Mouse (Mus musculus): ENCODE data around the gene Nlrp14. TPM values are rescaled to one million over a fixed set of nuclear protein-coding genes. Genes with fewer than 3 reads are reported as not detected.
"Not testable (repeated sequence)": the region's sequence is repeated elsewhere in the genome, so short reads cannot be mapped to it uniquely, and the experiment has no call there.

The Nlrp14 gene
- total RNA-seq (2021) = not detected

DNA sequence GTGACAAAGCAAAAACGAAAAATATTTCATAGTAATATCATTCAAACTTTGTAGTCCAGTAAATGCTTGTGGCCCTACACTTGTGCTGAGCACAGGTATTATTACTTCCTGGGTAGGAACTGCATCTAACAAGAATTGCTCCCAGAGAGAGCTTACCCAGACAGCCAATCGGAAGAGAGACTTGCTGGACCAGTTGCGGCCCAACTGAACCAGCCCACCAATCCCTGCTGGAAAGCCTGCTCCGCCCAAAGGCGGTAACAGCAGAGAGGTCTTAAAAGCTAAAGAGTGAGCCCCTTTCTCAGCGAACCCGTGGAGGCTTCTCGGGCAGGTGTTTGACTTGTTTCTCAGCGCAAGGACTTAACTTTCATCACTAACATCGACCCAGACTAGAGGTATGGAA, at the start of gene Nlrp14:
TSS of gene Nlrp14 (plus strand) at position 301 of the 400 bp plus-strand sequence.
- intact Hi-C loops (cut with DNase I) = no loop called here
- DNase-seq (ENCODE audit: low spot score) = no peak

DNA sequence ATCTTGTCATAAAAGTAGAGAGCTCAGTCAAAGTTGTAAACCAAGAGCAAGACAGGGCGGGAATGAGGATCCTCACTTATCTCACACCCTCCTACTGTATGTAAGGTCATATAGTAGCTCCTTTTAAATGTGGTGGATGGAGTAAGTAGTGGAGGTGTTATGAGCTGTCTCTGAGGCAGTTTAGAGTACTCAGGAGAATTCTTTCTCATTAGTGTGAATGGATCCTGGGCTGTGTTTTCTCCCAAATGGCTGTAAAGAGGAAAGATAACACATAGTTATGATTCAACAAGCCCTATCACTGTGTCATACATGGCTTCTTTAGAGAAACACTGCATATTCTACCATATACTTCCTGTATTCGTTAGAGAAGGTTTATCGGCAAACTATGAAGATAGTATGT, 35.8 kb upstream of the Nlrp14 start, which contains the start of gene Olfr715:
TSS of gene Olfr715 (minus strand) at position 101 of the 400 bp plus-strand sequence.
- DNase-seq (ENCODE audit: low spot score); intact Hi-C loops (cut with DNase I): not testable (repeated sequence)

DNA sequence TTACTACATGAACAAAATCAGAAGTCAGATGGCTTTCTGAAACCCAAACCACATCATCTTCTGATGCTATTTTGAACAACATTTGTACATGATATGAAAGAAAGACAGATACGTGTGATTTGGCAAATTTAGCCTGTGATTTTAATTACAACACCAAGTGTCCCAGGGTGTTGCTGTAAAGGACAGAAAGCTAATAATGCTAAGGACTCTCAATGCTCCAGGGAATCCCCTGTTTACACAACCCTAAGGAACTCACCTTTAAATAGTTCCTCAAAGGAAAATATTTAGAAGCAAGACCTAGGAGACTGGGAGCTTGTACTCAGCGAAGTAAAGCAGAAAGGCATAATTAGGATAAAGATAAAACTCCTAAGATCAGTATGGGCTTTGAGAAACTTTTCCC, 28.8 kb upstream of the Nlrp14 start, which contains the start of gene Olfr716:
TSS of gene Olfr716 (plus strand) at position 301 of the 400 bp plus-strand sequence.
- intact Hi-C loops (cut with DNase I); DNase-seq (ENCODE audit: low spot score): not testable (repeated sequence)

DNA sequence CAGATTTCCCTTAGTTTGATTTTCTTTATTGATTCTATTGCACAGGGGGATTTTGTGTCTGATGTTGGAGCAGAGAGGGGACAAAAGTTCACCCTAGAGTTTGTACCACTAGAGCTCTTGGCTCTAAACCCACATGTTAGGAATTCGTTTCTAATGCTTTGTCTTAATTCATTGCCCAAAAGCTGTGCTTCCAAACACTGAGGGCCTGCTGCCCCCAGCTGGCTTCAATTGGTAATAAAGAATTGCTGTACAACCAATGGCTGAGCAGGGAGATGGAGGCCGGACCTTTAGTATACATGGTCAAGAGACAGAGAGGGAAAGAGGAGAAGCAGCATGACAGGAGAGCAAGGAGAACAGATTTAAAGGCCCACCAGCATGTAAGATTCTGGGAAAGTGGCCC, 13.6 kb downstream of the Nlrp14 start:
- intact Hi-C loops (cut with DNase I) = no loop called here
- no peak for DNase-seq (ENCODE audit: low spot score)

DNA sequence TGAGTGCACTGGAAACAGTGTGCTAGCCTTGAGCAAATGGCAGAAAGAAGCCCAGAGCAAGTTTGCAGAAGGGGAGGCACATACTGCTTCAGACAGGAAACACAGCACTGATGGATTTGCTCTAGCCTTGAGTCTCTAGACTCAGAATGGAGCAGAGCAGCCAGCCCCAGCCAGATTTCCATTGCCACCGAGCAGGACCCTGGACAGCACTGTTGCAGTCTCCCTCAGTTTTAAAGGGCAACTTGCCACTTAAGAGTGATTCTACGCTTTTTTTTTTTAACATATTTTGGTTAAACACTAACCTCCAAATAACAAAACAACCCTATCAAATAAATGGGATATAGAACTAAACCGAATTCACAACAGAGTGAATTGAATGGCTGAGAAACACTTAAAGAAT, 35.0 kb downstream of the Nlrp14 start:
- DNase-seq (ENCODE audit: low spot score) = no peak
- intact Hi-C loops (cut with DNase I) = no loop called here

DNA sequence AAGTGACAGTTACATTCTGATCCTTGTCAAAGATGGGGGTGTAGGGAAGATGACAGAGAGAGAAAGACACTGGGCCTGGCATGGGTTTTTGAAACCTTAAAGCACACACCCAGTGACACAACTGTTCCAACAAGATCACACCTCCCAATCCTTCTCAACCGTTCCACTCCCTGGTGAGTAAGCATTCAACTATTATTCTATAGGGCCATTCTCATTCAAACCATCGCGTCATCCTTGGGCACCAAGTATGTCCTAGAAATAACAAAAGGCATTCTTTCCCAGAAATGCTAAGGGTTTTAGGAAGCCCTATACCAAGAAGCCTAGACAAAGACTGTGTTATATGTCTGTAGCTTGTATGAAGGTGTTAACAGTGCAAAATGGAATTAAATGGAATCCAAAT, 41.1 kb downstream of the Nlrp14 start:
- DNase-seq (ENCODE audit: low spot score) = no peak
- intact Hi-C loops (cut with DNase I) = no loop called here

DNA sequence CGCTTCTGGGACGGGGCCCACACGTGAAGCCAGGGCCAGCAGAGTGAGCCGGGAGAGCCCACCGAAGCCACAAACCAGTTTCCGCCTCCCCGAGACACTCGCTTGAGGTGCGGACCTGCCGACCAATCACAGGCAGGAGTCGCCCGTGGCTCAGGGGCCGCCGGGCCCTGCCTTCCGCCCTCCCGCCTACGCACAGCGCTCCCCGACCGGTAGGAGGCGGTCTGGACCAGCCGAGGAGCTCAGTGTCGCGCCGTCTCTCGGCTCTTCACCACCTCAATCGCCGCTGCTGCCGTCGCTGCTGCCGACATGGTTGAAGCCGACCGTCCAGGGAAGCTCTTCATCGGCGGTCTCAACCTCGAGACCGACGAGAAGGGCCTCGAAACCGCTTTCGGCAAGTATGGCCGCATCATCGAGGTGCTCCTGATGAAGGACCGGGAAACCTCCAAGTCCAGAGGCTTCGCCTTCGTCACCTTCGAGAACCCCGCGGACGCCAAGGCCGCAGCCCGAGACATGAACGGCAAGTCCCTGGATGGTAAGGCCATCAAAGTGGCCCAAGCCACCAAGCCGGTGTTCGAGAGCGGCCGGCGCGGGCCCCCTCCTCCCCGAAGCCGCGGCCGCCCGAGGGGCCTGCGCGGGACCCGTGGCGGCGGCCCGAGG, 42.5 kb downstream of the Nlrp14 start, which contains the start of gene Rbmxl2:
TSS of gene Rbmxl2 (plus strand) at position 242 of the 657 bp plus-strand sequence.
- DNase-seq (ENCODE audit: low spot score) = no peak
- intact Hi-C loops (cut with DNase I) = no loop called here

DNA sequence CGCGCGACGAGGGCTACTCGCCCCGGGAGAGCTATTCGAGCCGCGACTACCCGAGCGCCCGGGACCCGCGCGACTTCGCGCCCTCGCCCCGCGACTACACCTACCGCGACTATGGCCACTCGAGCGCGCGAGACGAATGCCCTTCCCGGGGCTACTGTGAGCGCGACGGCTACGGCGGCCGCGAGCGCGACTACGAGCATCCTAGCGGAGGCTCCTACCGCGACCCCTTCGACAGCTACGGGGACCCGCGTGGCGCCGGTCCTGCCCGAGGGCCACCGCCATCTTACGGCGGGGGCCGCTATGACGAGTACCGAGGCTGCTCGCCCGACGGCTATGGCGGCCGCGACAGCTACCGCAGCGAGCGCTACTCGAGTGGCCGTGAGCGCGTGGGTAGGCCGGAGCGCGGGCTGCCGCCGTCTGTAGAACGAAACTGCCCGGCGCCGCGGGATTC, 43.4 kb downstream of the Nlrp14 start:
- no peak for DNase-seq (ENCODE audit: low spot score)

DNA sequence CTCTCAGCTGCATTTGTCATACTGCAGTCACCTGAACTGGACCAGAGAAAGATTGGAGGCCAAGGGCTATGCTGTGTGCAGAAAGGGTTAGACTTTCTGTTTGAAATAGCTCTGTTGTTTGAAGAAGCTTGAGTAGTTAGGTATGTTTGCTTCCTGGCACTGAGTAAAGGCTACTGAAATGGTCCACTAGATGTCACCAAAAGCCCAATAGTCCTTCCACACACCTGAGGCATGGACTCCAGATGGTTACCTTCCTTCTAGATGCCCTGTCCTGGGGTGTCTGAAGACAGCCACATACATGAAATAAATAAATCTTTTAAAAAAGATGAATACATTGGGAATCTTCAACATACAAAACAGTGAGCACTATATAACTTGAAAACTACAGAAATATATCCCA, 48.9 kb downstream of the Nlrp14 start:
- no peak for DNase-seq (ENCODE audit: low spot score)
- intact Hi-C loops (cut with DNase I) = loop anchor here (5.0 kb wide), 2 partner anchors 312 to 562 kb away; no protein-coding TSS in a partner anchor

More for the DNA sequence above, 43.4 kb downstream of the Nlrp14 start:
- intact Hi-C loops (cut with DNase I) = no loop called here

DNA sequence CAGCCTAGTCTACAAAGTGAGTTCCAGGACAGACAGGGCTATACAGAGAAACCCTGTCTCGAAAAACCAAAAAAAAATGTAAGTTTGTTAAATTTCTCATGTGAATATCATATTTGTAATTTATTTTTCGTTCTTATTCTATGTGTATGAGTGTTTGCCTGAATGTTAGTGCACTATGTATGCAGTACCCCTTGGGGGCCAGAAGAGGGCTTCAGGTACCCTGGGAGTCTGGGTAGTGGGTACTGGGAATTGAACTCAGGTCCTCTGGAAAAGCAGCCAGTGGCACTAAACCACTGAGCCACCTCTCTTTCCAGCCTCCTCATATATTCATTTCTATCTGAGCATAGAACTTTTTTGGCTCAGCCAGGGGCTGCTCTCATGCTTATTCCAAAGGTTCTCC, 50.1 kb downstream of the Nlrp14 start:
- intact Hi-C loops (cut with DNase I) = loop anchor here (5.0 kb wide), 2 partner anchors 310 to 560 kb away; no protein-coding TSS in a partner anchor
- no peak for DNase-seq (ENCODE audit: low spot score)

DNA sequence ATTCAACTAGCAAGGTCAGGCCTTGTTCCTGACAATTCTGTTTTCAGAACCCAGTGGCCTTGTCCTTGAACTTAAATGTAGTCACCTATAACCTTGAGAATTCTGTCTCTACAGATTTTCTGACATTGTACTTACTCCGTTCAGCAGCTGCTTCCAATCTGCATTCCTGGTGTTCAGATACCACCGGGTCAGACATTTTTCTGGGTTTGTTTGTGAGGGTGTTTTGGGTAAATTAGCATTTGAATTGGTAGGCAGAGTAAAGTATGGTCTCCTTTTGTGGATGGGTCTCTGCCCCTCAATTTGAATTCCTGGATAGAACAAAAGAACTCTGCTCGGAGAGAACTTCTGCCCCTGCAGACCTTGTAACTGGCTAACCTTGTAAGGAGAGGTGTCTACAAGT, 70.1 kb downstream of the Nlrp14 start:
- DNase-seq (ENCODE audit: low spot score) = no peak
- intact Hi-C loops (cut with DNase I) = no loop called here

DNA sequence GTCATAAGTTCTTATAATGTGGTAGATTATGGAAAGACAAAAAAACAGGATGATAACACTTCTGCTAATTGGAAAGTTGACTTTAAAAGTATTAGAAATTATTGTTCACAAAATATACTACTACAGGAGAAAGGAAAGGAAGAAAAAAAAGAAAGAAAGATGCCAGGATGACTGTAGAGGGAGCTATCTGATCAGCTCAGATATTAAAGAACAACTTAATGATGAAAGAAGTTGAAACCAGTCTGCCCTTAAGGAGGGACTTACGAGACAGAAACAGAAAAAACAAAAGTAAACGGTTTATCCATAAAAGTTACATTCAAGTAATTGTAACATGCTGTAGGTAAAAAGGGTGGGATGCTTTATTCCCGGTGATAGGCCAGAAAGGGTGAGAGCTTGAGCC, 70.7 kb downstream of the Nlrp14 start:
- intact Hi-C loops (cut with DNase I) = no loop called here
- no peak for DNase-seq (ENCODE audit: low spot score)

DNA sequence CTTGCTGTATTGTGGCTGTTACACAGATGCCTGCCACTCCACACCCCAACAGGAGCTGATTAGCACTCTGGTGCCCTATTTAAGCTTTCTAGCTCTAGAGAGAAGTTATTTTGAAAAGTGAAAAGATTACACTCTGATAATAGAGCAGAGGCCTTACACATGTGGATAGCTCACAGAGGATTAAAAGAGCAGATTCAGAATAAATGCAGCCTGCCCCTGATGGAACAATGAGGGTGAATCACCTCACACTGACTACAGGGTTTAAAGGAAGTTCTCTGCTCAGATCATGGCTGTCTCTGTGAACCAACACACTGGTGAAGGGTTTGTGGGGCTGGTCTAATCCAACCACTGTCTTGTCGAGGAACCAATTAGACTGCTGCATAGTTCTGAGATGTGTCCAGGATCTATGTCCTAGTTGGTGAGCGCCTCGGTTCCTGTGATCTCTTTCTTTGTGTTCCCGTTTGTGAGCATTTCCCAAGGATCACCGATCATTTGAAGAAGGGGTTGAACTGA, 74.6 kb downstream of the Nlrp14 start:
- no peak for DNase-seq (ENCODE audit: low spot score)
- intact Hi-C loops (cut with DNase I) = no loop called here

Other genes starting within 250 kb of the Nlrp14 start
- not detected for gene Olfr709-ps1, start 234.8 kb upstream of the Nlrp14 start, total RNA-seq (2021)
- not detected for gene Olfr710, start 218.7 kb upstream of the Nlrp14 start, total RNA-seq (2021)
- gene Olfr6, start 203.1 kb upstream of the Nlrp14 start, total RNA-seq (2021) = not detected
- not detected for gene Olfr711, start 191.5 kb upstream of the Nlrp14 start, total RNA-seq (2021)
- not detected for gene Olfr2, start 160.9 kb upstream of the Nlrp14 start, total RNA-seq (2021)
- gene Olfr713, start 135.8 kb upstream of the Nlrp14 start, total RNA-seq (2021) = not detected
- not detected for gene Olfr714, start 96.0 kb upstream of the Nlrp14 start, total RNA-seq (2021)
- not detected for gene Olfr17, start 73.8 kb upstream of the Nlrp14 start, total RNA-seq (2021)
- gene Olfr715b, start 56.6 kb upstream of the Nlrp14 start, total RNA-seq (2021) = not detected
- gene Olfr715, start 35.9 kb upstream of the Nlrp14 start, total RNA-seq (2021) = not detected
- gene Olfr716, start 28.7 kb upstream of the Nlrp14 start, total RNA-seq (2021) = not detected
- gene Rbmxl2, start 42.5 kb downstream of the Nlrp14 start, total RNA-seq (2021) = not detected
- under 1 TPM in 1 of 2 experiments, not detected in 1; 0.08 TPM for gene Syt9, start 203.7 kb downstream of the Nlrp14 start, total RNA-seq (2021)

Measured in heart, postnatal 25 days (tissue).